Mouse (Mus musculus): ENCODE data around the gene Sptbn1.
A peak's percentile ranks its signal among the peaks of the same experiment; 100 is the strongest.
"Not testable (repeated sequence)": the region's sequence is repeated elsewhere in the genome, so short reads cannot be mapped to it uniquely, and the experiment has no call there.

Gene Sptbn1

GRCm38 (mm10) chr11:30255211-30255610 lies 12.8 kb downstream of the Sptbn1 start:
- DNase-seq, result not testable (repeated sequence)

GRCm38 (mm10) chr11:30251294-30251904 lies 16.6 kb downstream of the Sptbn1 start:
- no peak for DNase-seq

- DNase-seq, result no peak
These were observed 18.4 kb downstream of the Sptbn1 start for GRCm38 (mm10) chr11:30249452-30250016.

GRCm38 (mm10) chr11:30247106-30247505 lies 20.9 kb downstream of the Sptbn1 start:
- DNase-seq, result no peak

GRCm38 (mm10) chr11:30246161-30246560 lies 21.8 kb downstream of the Sptbn1 start:
- no peak for DNase-seq

GRCm38 (mm10) chr11:30244172-30244571 lies 23.8 kb downstream of the Sptbn1 start:
- no peak for DNase-seq

- DNase-seq, result no peak
These were observed 24.4 kb downstream of the Sptbn1 start for GRCm38 (mm10) chr11:30243591-30243990.

- no peak for DNase-seq
These were observed 27.1 kb downstream of the Sptbn1 start for GRCm38 (mm10) chr11:30240861-30241260.

GRCm38 (mm10) chr11:30237960-30238359 lies 30.0 kb downstream of the Sptbn1 start:
- DNase-seq, result no peak

- no peak for DNase-seq
These were observed 31.2 kb downstream of the Sptbn1 start for GRCm38 (mm10) chr11:30236681-30237242.

- DNase-seq, result no peak
These were observed 32.3 kb downstream of the Sptbn1 start for GRCm38 (mm10) chr11:30235666-30236065.

- DNase-seq, result no peak
These were observed 32.8 kb downstream of the Sptbn1 start for GRCm38 (mm10) chr11:30235218-30235617.

- no peak for DNase-seq
These were observed 34.0 kb downstream of the Sptbn1 start for GRCm38 (mm10) chr11:30233946-30234345.

GRCm38 (mm10) chr11:30232082-30232481 lies 35.9 kb downstream of the Sptbn1 start:
- DNase-seq, result peak; percentile 51

GRCm38 (mm10) chr11:30231336-30231735 lies 36.6 kb downstream of the Sptbn1 start:
- DNase-seq, result no peak

- peak; percentile 71 for DNase-seq
These were observed 37.6 kb downstream of the Sptbn1 start for GRCm38 (mm10) chr11:30230330-30230771.

- no peak for DNase-seq
These were observed 41.2 kb downstream of the Sptbn1 start for GRCm38 (mm10) chr11:30226756-30227155.

GRCm38 (mm10) chr11:30224599-30224998 lies 43.4 kb downstream of the Sptbn1 start:
- no peak for DNase-seq

- no peak for DNase-seq
These were observed 45.3 kb downstream of the Sptbn1 start for GRCm38 (mm10) chr11:30222636-30223035.

GRCm38 (mm10) chr11:30221043-30221442 lies 46.9 kb downstream of the Sptbn1 start:
- no peak for DNase-seq

- no peak for DNase-seq
These were observed 49.6 kb downstream of the Sptbn1 start for GRCm38 (mm10) chr11:30218386-30218785.

- no peak for DNase-seq
These were observed 50.5 kb downstream of the Sptbn1 start for GRCm38 (mm10) chr11:30217496-30217895.

- peak; percentile 48 for DNase-seq
These were observed 56.1 kb downstream of the Sptbn1 start for GRCm38 (mm10) chr11:30211663-30212416.

- no peak for DNase-seq
These were observed 56.8 kb downstream of the Sptbn1 start for GRCm38 (mm10) chr11:30211141-30211540.
